Mouse (Mus musculus) layer of hippocampus, postnatal 14 days (tissue): ENCODE measurements around the gene Gm20498. TPM values are rescaled to one million over a fixed set of nuclear protein-coding genes. Genes with fewer than 3 reads are reported as not detected.
A peak's percentile ranks its signal among the peaks of the same experiment; 100 is the strongest.
"Not testable (repeated sequence)": the region's sequence is repeated elsewhere in the genome, so short reads cannot be mapped to it uniquely, and the experiment has no call there.

Experiments used
- DNase-seq, 2 experiments: peaks; one replicate each; pipeline ENCODE4 v3.0.0; 2021 to 2022; ENCODE audit warnings: low spot score in 2 of 2, mixed read lengths in 1 of 2
- long read RNA-seq, 2 experiments: library from polyadenylated mRNA; stranded (forward); transcript quantifications; one replicate each; pipeline ENCODE4 v2.0.0; 2021
- total RNA-seq, 2 experiments: library from RNA; stranded (reverse); gene quantifications; 2 replicates each; pipeline ENCODE4 v1.2.3; 2021

Gm20498 gene
- total RNA-seq, result 10 to 100 TPM; 33.6 to 40.9 TPM
- long read RNA-seq, experiment 1, partial matches to known transcripts, result 3 of 8 reads
- long read RNA-seq, experiment 1, other reads (novel, unspliced or antisense), result 4 of 8 reads
- long read RNA-seq, experiment 2, transcript Gm20498-202 (6 exons, 1,043 nt), result major isoform, 9 of 24 reads
- long read RNA-seq, experiment 2, partial matches to known transcripts, result 0 of 24 reads
- long read RNA-seq, experiment 2, other reads (novel, unspliced or antisense), result 11 of 24 reads

- DNase-seq, result peak; percentile 86 to 91
Measured at GRCm38 (mm10) chr12:81532316-81533028, at the start of gene Gm20498, which contains the start of gene Synj2bp. TSS of gene Gm20498 (minus strand) at chr12:81532905. TSS of gene Synj2bp (minus strand) at chr12:81532911.

DNA sequence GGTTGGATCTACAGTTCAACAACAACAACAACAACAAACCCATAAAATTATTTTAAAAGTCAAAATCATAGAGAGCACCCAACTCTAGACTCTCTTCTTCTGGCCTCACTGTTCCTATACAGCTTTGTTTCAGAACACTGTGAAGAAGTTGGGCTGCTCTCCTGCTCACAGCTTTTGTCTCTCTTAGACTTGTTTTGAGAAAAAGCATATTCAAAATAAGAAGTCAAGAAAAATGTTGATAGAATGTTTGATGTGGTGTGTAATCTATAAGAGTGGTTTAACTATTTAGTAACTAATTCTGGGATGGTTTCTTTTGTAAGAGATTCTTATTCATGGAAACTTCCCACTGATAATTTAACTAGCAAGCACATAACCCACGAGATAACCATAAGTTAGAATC, 35.7 kb upstream of the Gm20498 start, which contains the start of gene Adam21:
TSS of gene Adam21 (minus strand) at position 101 of the 400 bp plus-strand sequence.
- DNase-seq, result no peak

DNA sequence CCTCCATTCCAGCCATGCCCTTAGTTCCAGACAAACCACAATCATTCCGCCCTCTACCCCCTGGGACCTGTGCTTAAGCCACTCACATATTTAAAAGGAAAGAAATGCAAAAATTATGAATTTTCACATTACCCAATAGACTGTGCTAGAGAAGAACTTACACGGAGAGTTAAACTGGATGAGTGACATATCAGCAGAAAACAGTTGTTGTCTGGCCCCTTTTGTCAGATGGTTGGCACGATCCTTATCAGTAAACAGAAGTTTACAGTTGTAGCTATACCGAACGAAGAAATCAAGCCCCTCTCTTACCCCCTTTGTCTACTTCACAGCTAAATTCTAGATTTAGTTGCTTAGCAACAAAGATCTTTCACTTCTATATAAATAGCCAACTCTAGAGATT, 35.2 kb upstream of the Gm20498 start:
- DNase-seq, result no peak

- no peak for DNase-seq
Measured at GRCm38 (mm10) chr12:81564173-81564572, 31.5 kb upstream of the Gm20498 start.

DNA sequence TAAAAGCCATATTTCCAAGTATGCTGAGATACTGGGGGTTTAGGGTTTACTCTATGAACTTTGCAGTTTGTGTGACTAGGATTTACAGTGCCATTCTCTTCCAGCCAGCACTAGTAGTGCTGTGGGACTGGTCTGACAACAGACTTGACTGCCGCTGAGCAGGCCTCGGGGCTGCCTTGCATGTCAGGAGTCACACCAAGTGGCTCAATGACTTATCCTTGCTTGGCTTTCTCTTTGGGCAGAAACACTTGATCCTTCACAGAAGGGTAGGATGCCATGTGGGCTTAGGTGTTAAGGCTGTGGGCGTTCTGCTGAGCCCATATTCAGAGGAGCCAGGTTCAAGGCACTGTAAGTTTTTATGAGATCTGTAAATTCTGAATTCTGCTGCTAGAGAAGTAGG, 16.6 kb upstream of the Gm20498 start:
- DNase-seq, result no peak

- DNase-seq, result no peak
Measured at GRCm38 (mm10) chr12:81547163-81547562, 14.5 kb upstream of the Gm20498 start.

- DNase-seq, result no peak
Measured at GRCm38 (mm10) chr12:81533029-81533419, 319 bp upstream of the Gm20498 start.

- DNase-seq, result not testable (repeated sequence)
Measured at GRCm38 (mm10) chr12:81530587-81530986, 2.1 kb downstream of the Gm20498 start.

- DNase-seq, result not testable (repeated sequence)
Measured at GRCm38 (mm10) chr12:81496906-81497305, 35.8 kb downstream of the Gm20498 start.

GRCm38 (mm10) chr12:81490491-81490890, 42.2 kb downstream of the Gm20498 start:
- no peak for DNase-seq

GRCm38 (mm10) chr12:81485311-81485710, 47.4 kb downstream of the Gm20498 start:
- peak in 1 of 2 experiments; percentile 6 for DNase-seq

- peak; percentile 89 to 93 for DNase-seq
Measured at GRCm38 (mm10) chr12:81484727-81485191, 47.9 kb downstream of the Gm20498 start, which contains the start of gene Cox16. TSS of gene Cox16 (minus strand) at chr12:81485127.

DNA sequence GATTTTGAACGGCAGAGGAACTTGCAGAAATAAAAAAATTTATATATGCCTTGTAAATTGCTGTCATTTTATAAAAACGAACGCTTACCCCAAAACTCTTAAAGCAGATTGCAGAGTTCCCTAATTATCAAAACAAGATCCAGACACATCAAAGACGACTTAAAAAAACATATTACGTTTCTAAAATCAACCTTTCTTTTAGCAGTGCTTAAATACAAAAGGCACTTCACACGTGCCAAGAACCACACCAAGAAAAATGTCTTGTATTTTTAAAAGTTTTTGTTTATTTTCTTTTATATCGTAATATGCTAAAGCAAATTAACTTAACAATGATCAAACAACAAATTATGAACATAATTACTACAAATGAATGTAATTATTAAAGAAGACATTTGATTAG, 48.5 kb downstream of the Gm20498 start:
- DNase-seq, result no peak

GRCm38 (mm10) chr12:81483656-81484055, 49.0 kb downstream of the Gm20498 start:
- DNase-seq, result no peak

GRCm38 (mm10) chr12:81459051-81459450, 73.7 kb downstream of the Gm20498 start:
- not testable (repeated sequence) for DNase-seq

- not testable (repeated sequence) for DNase-seq
Measured at GRCm38 (mm10) chr12:81438985-81439384, 93.7 kb downstream of the Gm20498 start.

- DNase-seq, result not testable (repeated sequence)
Measured at GRCm38 (mm10) chr12:81434778-81435177, 97.9 kb downstream of the Gm20498 start.

- no peak for DNase-seq
Measured at GRCm38 (mm10) chr12:81421846-81422245, 110.9 kb downstream of the Gm20498 start, which contains the start of gene Adam4. TSS of gene Adam4 (minus strand) at chr12:81421946.

DNA sequence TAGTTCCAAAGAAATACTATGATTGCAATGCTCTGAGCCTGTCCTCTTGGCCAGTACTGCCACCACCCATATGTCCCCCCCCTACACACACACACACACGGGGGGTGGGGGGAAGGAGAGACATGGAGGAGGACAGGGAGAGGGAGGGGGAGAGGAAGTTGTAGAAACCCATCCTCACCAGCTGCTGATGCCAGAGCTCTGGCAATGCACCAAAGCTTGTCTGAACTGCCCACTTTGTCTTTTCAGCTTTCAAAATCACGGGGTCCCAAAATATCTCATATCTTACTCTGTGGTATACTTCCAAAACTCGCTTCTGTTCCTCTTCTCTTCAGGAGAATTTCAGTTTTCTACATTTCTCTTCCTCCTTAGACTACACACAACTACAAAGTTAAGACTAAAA, 119.5 kb downstream of the Gm20498 start:
- no peak for DNase-seq

- no peak for DNase-seq
Measured at GRCm38 (mm10) chr12:81408966-81409365, 123.7 kb downstream of the Gm20498 start.

DNA sequence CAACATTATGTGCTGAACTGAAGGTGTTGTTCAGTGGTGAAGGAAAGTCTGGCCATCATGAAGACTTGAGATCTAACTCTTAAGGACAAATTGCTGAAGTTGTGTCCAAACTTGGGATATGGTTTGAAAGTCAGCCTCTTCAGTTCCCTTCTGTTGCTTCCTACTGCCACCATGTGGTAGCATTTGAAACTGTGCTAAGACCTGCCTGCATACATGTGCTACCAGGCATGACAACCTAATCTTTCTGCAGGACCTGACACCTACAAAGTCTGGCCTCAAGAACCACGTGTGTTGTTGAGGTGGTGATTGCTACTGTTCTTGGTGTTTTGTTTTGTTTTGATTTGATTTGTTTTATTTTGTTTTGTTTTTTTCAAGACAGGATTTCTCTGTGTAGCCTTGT, 130.5 kb downstream of the Gm20498 start:
- DNase-seq, result peak; percentile 57 to 78

DNA sequence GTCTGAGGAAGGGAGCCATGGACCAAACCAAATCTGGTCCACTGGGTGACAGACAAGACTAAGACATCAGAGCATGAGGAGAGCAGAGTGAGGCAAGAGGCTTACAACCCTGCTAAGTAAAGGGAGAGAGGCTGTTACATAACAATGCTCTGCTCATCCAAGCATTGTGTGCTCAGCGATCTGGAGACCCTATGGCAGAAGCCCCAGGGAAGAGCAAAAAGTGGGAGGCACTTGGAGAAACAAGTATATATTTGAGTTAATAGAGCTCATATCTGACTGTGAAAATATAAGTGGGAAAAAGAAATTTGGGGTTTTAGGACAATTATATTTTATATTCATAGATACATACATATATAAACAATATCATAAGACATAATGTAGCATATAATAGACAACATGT, 153.3 kb downstream of the Gm20498 start, which contains the start of gene Gm4787:
TSS of gene Gm4787 (minus strand) at position 101 of the 400 bp plus-strand sequence.
- DNase-seq, result not testable (repeated sequence)
